Mouse (Mus musculus) ES-Bruce4 (cell line): ENCODE data around the gene Ccdc9. TPM values are rescaled to one million over a fixed set of nuclear protein-coding genes. Genes with fewer than 3 reads are reported as not detected.

ENCODE experiments used
- H3K27ac ChIP-seq: 2 replicates; pipeline ENCODE4 v1.5.1; 2012; ENCODE audit warnings: low read length, inconsistent platforms; ENCODE audit not compliant: insufficient read depth
- H3K27me3 ChIP-seq: 2 replicates; pipeline ENCODE4 v1.6.1; 2012; ENCODE audit warnings: mild to moderate bottlenecking, low read length, inconsistent platforms; ENCODE audit not compliant: control insufficient read depth, poor library complexity, insufficient read depth, severe bottlenecking
- H3K36me3 ChIP-seq: 2 replicates; pipeline ENCODE4 v1.6.1; 2012; ENCODE audit warnings: inconsistent platforms, mild to moderate bottlenecking, low read length, moderate library complexity; ENCODE audit not compliant: control insufficient read depth, poor library complexity, insufficient read depth, severe bottlenecking
- H3K4me1 ChIP-seq: one replicate; pipeline ENCODE4 v1.8.1; 2011; ENCODE audit warnings: low read length; ENCODE audit not compliant: control insufficient read depth, insufficient read depth
- H3K4me3 ChIP-seq: 2 replicates; pipeline ENCODE4 v1.5.1; 2011; ENCODE audit warnings: low read depth, mild to moderate bottlenecking, low read length
- H3K9ac ChIP-seq: 2 replicates; pipeline ENCODE4 v1.6.1; 2012; ENCODE audit warnings: low read depth, mild to moderate bottlenecking, inconsistent platforms; ENCODE audit not compliant: poor library complexity, severe bottlenecking
- H3K9me3 ChIP-seq: replicated peaks from 2 replicates; pipeline ENCODE4 v1.6.1; 2012; ENCODE audit warnings: mild to moderate bottlenecking, low read length, inconsistent platforms; ENCODE audit not compliant: control insufficient read depth, poor library complexity, insufficient read depth, severe bottlenecking
- CTCF ChIP-seq: IDR thresholded peaks from one replicate; pipeline ENCODE4 v1.8.1; 2011; ENCODE audit warnings: low read depth, low read length
- EP300 ChIP-seq: IDR thresholded peaks from 2 replicates; pipeline ENCODE4 v1.6.1; 2011; ENCODE audit warnings: low read depth, low read length; ENCODE audit not compliant: insufficient read depth
- POLR2A ChIP-seq: IDR thresholded peaks from one replicate; pipeline ENCODE4 v1.8.1; 2011; ENCODE audit warnings: low read length; ENCODE audit not compliant: insufficient read depth
- polyA plus RNA-seq: library from polyadenylated mRNA; stranded (reverse); fragments of >200 nt; gene quantifications from 2 replicates; pipeline ENCODE4 v1.2.4, GENCODE M21; 2011; ENCODE audit warnings: low read depth; ENCODE audit not compliant: missing spikeins, insufficient read depth, insufficient read length

Gene Ccdc9
- polyA plus RNA-seq, 1 experiment = 86.6 TPM

DNA sequence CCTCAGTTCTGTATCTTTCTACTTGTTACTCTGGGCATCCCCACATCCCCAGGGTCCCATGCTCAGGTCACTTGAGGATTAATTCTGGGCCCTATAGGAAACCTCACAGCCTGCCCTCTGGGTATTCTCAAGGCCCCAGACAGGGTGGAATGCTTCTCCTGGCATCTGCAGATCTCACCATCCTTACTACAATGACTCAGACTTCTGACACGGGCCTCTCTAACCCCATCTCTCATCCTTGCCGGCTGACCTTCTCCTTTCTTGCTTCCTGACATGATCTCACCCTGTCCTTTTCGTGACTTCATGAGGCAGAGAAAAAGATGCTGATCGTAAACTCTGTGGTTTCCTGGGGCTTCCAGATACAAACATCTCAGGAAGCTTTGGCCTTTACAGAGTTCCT is 32.4 kb downstream of the Ccdc9 start:
- Histone ChIP-seq H3K4me3 (no peak overlapping the region), H3K9ac (no peak overlapping the region)

DNA sequence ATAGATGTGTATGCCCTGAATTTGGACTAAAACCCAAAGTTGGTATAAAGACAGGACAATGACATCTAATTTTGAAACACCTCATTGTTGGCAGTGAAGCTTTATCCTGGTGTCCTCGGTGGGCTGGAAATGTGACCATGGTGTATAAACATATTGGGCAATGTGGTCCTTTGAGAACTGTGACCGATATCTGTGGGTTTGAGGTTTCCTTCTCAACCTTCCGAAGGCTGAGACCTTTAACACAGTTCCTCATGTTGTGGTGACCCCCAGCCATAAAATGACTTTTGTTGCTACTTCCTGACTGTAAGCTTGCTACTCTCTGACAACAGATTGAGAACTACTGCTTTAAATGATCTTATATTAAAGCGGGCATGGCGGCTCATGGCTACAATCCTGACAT is 35.9 kb downstream of the Ccdc9 start:
- H3K36me3 ChIP-seq = no peaks in the 10 kb centered on the region
- H3K4me1 ChIP-seq = no peaks in the 10 kb centered on the region
- H3K27ac ChIP-seq = no peak overlapping the region
- no peaks in the 10 kb centered on the region for H3K27me3 ChIP-seq
- no peak overlapping the region for H3K9ac ChIP-seq
- no peak overlapping the region for H3K4me3 ChIP-seq
- TF ChIP-seq EP300 = no peak
- TF ChIP-seq POLR2A = no peak
- TF ChIP-seq CTCF = no peak
- H3K9me3 ChIP-seq = no peaks in the 10 kb centered on the region

More for the DNA sequence above, 32.4 kb downstream of the Ccdc9 start:
- H3K4me1 ChIP-seq = no peaks in the 10 kb centered on the region
- no peaks in the 10 kb centered on the region for H3K36me3 ChIP-seq
- no peak overlapping the region for H3K27ac ChIP-seq
- no peak for TF ChIP-seq CTCF
- no peak for TF ChIP-seq POLR2A
- TF ChIP-seq EP300 = no peak
- H3K9me3 ChIP-seq = no peaks in the 10 kb centered on the region
- no peaks in the 10 kb centered on the region for H3K27me3 ChIP-seq

GRCm38 (mm10) chr7:16245958-16246357 is 40.6 kb downstream of the Ccdc9 start:
- TF ChIP-seq CTCF (no peak), EP300 (no peak), POLR2A (no peak)
- Histone ChIP-seq H3K9ac (no peak overlapping the region), H3K4me1 (no peaks in the 10 kb centered on the region), H3K27ac (no peak overlapping the region), H3K27me3 (no peaks in the 10 kb centered on the region), H3K9me3 (no peaks in the 10 kb centered on the region), H3K4me3 (no peak overlapping the region), H3K36me3 (no peaks in the 10 kb centered on the region)

- no peaks in the 10 kb centered on the region for H3K27me3 ChIP-seq
- no peaks in the 10 kb centered on the region for H3K36me3 ChIP-seq
- H3K9ac ChIP-seq = no peak within 1 kb of the TSS
- no peaks in the 10 kb centered on the region for H3K9me3 ChIP-seq
- no peak within 1 kb of the TSS for H3K4me3 ChIP-seq
- TF ChIP-seq EP300 (no peak), POLR2A (no peak), CTCF (no peak)
- H3K27ac ChIP-seq = no peak within 1 kb of the TSS
- no peaks in the 10 kb centered on the region for H3K4me1 ChIP-seq
These were observed 42.5 kb downstream of the Ccdc9 start, which contains the start of gene C5ar2 for GRCm38 (mm10) chr7:16244067-16244466. C5ar2 (minus strand) TSS chr7:16244154.

DNA sequence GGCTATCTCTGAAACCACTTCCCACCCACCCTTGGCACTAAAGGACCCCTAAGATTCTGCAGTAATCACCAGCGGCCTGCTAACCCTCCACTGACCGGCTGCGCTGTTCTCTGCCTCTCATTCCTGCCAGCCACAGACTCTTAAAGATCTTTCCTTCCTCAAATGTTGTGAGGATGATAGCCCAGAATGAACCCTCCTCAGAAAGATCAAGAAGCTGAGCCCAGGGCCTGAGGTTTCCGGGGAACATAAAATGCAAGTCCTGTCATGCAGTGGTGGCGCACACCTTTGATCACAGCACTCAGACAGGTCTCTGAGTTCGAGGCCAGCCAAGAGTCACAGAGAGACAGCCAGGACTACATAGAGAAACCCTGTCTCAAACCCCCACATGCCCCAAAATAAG is 44.4 kb downstream of the Ccdc9 start:
- no peak overlapping the region for H3K4me3 ChIP-seq
- TF ChIP-seq EP300 = no peak
- no peak for TF ChIP-seq CTCF
- TF ChIP-seq POLR2A = no peak
- no peaks in the 10 kb centered on the region for H3K4me1 ChIP-seq
- H3K9me3 ChIP-seq = no peaks in the 10 kb centered on the region
- no peaks in the 10 kb centered on the region for H3K36me3 ChIP-seq
- no peaks in the 10 kb centered on the region for H3K27me3 ChIP-seq
- no peak overlapping the region for H3K27ac ChIP-seq
- H3K9ac ChIP-seq = no peak overlapping the region

- H3K9ac ChIP-seq = no peak overlapping the region
- no peaks in the 10 kb centered on the region for H3K27me3 ChIP-seq
- H3K4me3 ChIP-seq = no peak overlapping the region
- H3K4me1 ChIP-seq = no peaks in the 10 kb centered on the region
- no peaks in the 10 kb centered on the region for H3K36me3 ChIP-seq
- TF ChIP-seq POLR2A (no peak), CTCF (no peak), EP300 (no peak)
- no peak overlapping the region for H3K27ac ChIP-seq
- H3K9me3 ChIP-seq = no peaks in the 10 kb centered on the region
These were observed 44.8 kb downstream of the Ccdc9 start for GRCm38 (mm10) chr7:16241787-16242186.

DNA sequence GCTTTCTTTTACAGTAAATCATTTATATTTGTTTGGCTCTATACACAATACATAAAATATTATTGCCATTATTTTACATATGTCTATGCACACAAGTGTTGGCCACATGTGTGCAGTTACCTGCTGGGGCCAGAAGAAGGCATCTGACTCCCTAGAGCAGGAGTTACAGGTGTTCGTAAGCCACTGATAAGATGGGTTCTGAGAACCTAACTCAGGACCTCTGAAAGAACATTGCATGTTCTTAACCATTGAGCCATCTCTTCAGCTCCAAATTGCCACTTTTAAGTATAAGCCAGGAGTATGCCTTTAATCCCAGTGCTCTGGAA is 45.7 kb downstream of the Ccdc9 start:
- Histone ChIP-seq H3K9me3 (no peaks in the 10 kb centered on the region), H3K27me3 (no peaks in the 10 kb centered on the region), H3K4me3 (no peak overlapping the region), H3K27ac (no peak overlapping the region), H3K36me3 (no peaks in the 10 kb centered on the region), H3K4me1 (no peaks in the 10 kb centered on the region), H3K9ac (no peak overlapping the region)
- TF ChIP-seq CTCF = no peak
- no peak for TF ChIP-seq POLR2A
- TF ChIP-seq EP300 = no peak
